Mouse (Mus musculus) midbrain, embryonic 15.5 days (tissue): Measurements from ENCODE around the gene Hmga1b. TPM values are rescaled to one million over a fixed set of nuclear protein-coding genes. Genes with fewer than 3 reads are reported as not detected.
"Not testable (repeated sequence)": the region's sequence is repeated elsewhere in the genome, so short reads cannot be mapped to it uniquely, and the experiment has no call there.

Experiments used
- ATAC-seq: fragments of 200-750 bp; cut with Nextera tagmentation; replicated peaks from 2 replicates; pipeline ENCODE4 v1.8.0; 2017; ENCODE audit warnings: moderate TSS enrichment
- H3K27ac ChIP-seq: fragments of 300-500 bp; sonication (generic); 2 replicates; pipeline ENCODE4 v1.5.1; 2015; ENCODE audit warnings: mild to moderate bottlenecking, inconsistent platforms
- H3K27me3 ChIP-seq: fragments of 300-500 bp; sonication (generic); replicated peaks from 2 replicates; pipeline ENCODE4 v1.6.1; 2015; ENCODE audit warnings: inconsistent platforms
- H3K36me3 ChIP-seq: fragments of 300-500 bp; sonication (generic); replicated peaks from 2 replicates; pipeline ENCODE4 v1.6.1; 2015; ENCODE audit warnings: inconsistent platforms
- H3K4me1 ChIP-seq: fragments of 300-500 bp; sonication (generic); 2 replicates; pipeline ENCODE4 v1.6.1; 2015; ENCODE audit warnings: inconsistent platforms
- H3K4me2 ChIP-seq: fragments of 300-500 bp; sonication (generic); 2 replicates; pipeline ENCODE4 v1.6.1; 2015; ENCODE audit warnings: inconsistent platforms, mild to moderate bottlenecking, moderate library complexity
- H3K4me3 ChIP-seq: fragments of 300-500 bp; sonication (generic); 2 replicates; pipeline ENCODE4 v1.5.1; 2015; ENCODE audit warnings: mild to moderate bottlenecking, inconsistent platforms
- H3K9ac ChIP-seq: fragments of 300-500 bp; sonication (generic); 2 replicates; pipeline ENCODE4 v1.6.1; 2015; ENCODE audit warnings: mild to moderate bottlenecking, inconsistent platforms
- H3K9me3 ChIP-seq: fragments of 300-500 bp; sonication (generic); 2 replicates; pipeline ENCODE4 v1.6.1; 2016; ENCODE audit warnings: inconsistent platforms
- WGBS: fragments of 180-500 bp; shearing (Covaris S2); methylation state at CpG from one replicate; pipeline ENCODE4 v1.1.7; 2015; ENCODE audit warnings: mixed read lengths; 5-methylcytosine and 5-hydroxymethylcytosine counted together
- polyA plus RNA-seq: library from polyadenylated mRNA; unstranded; fragments of >200 nt; fragmentation: Nextera tagmentation; extraction: Ambion mirVana; gene quantifications from 2 replicates; pipeline ENCODE4 v1.2.1, GENCODE M21; 2015

Gene Hmga1b
- polyA plus RNA-seq, 1 experiment from 2014 or later, result 1.7 TPM

DNA sequence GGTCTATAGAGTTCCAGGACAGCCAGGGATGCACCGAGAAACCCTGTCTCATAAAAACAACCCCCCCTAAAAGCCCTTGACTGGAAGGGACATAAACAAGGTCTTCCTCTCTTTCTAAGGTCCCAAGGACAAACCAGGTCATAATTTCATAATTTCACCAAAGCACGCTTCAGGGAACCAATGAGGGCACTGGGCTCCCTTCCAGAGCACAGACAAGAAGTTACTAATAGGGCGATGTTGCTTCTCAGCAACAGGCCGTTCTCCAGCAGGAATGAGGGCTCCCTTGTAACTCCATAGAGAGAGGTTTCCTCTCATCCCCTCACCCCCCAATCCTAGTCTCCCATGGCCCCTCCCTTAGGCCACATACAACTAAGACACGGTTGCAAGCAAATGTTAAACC lies 21.6 kb upstream of the Hmga1b start:
- no peak for ATAC-seq
- WGBS, result 93% methylated on average over 5 of the region's 5 CpGs
- Histone ChIP-seq H3K4me2 (no peak overlapping the region), H3K9ac (no peak overlapping the region), H3K4me3 (no peak overlapping the region), H3K9me3 (no peaks in the 10 kb centered on the region), H3K36me3 (no peaks in the 10 kb centered on the region), H3K4me1 (no peaks in the 10 kb centered on the region), H3K27me3 (no peaks in the 10 kb centered on the region), H3K27ac (no peak overlapping the region)

DNA sequence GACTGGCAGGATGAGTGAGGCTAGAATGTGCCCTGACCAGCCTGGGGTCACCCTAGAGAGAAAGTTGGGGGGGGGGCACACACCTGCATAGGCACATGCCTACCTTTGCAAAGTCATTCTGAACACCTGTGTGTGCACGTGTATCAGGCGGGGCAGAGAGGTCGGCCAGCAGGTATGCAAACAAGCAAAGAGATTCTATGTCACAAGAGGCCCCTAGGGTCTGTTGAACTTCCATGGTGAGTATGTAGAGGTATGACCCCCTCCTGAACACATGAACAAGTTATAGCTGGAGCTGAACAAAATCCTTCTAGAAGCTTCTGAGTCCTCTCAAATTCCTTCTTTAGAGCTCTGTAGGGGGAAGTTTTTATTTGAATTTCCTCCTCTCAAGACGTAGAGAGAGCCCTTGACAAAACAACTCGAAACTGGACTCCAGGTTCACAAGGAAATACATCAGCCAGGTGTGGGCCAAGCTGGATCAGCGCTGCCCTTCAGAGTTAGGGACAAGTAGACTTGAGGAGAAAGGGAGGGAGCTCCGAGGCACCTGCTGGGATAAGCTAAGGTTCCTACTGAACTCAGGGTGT lies 18.4 kb upstream of the Hmga1b start:
- Histone ChIP-seq H3K9ac (no peak overlapping the region), H3K4me3 (no peak overlapping the region), H3K9me3 (no peaks in the 10 kb centered on the region), H3K27me3 (no peaks in the 10 kb centered on the region), H3K4me1 (no peaks in the 10 kb centered on the region), H3K4me2 (no peak overlapping the region), H3K27ac (no peak overlapping the region), H3K36me3 (no peaks in the 10 kb centered on the region)
- whole genome bisulfite sequencing, result 74% methylated on average over 7 of the region's 7 CpGs
- ATAC-seq, result no peak

DNA sequence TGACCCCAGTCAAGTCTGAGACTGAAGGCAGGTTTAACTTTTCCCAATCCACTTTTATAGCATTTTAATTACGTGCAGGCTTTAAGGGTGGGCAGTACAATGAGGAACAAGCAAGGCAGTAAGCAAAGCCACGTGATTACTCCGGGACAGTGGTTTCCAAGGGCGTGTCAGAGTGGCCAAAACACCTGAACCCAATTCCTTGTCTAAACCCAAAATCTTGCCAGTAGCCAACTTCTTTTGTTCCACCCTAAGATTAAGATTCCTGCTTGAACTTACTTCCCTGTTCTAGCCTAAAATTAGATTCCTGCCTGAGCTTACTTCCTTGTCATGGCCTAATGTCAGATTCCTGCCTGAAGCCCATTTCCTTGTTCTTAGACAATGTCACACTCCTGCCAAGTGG lies 14.6 kb upstream of the Hmga1b start:
- Histone ChIP-seq H3K27me3 (no peaks in the 10 kb centered on the region), H3K4me3 (no peak overlapping the region), H3K36me3 (no peaks in the 10 kb centered on the region), H3K27ac (no peak overlapping the region), H3K4me1 (no peaks in the 10 kb centered on the region), H3K9me3 (no peaks in the 10 kb centered on the region), H3K9ac (no peak overlapping the region), H3K4me2 (no peak overlapping the region)
- WGBS, result 80% methylated on average over 4 of the region's 4 CpGs
- no peak for ATAC-seq

DNA sequence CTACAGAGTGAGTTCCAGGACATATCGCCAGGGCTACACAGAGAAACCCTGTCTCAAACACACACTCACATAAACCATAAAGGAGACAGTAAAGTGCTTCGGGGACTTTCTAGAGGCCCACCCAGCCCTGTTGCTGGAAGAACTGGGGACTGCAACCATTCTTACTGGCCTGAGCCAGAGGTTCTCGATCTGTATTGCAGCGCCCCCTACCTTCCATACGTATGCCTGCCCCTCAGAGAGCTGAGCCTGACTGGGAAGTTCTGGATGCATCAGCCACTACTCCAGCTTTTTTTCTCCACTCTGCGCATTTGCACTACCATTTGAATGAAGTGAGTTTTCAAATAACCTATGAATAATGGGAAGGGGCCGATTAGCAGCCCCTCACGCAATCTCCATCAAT lies 13.2 kb upstream of the Hmga1b start:
- no peaks in the 10 kb centered on the region for H3K9me3 ChIP-seq
- no peak overlapping the region for H3K4me2 ChIP-seq
- no peaks in the 10 kb centered on the region for H3K4me1 ChIP-seq
- H3K9ac ChIP-seq, result no peak overlapping the region
- no peaks in the 10 kb centered on the region for H3K36me3 ChIP-seq
- WGBS, result 60% methylated on average over 8 of the region's 8 CpGs
- no peaks in the 10 kb centered on the region for H3K27me3 ChIP-seq
- ATAC-seq, result no peak
- no peak overlapping the region for H3K4me3 ChIP-seq
- no peak overlapping the region for H3K27ac ChIP-seq

DNA sequence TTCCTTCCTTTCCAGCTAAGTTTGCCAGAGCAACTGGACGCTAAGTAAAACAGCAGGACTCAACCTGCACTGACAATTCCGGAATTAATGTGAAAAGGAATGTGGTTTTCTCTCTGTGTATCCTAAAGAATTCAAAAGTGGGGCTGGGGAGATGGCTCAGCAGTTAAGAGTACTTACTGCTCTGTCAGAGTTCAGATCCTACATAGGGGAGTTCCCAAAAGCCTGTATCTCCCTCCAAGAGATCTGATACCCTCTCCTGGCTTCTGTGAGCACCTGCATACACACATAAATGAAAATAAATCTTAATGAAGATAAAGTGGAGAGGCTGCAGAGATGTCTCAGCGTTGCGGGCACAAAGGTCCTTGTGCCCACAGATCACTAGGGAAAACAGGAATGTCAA lies 11.0 kb upstream of the Hmga1b start:
- Histone ChIP-seq H3K27me3 (no peaks in the 10 kb centered on the region), H3K36me3 (no peaks in the 10 kb centered on the region), H3K4me2 (no peak overlapping the region), H3K9me3 (no peaks in the 10 kb centered on the region), H3K4me3 (no peak overlapping the region), H3K27ac (no peak overlapping the region), H3K4me1 (no peaks in the 10 kb centered on the region), H3K9ac (no peak overlapping the region)
- no peak for ATAC-seq
- WGBS, result 73% methylated on average over 4 of the region's 4 CpGs

DNA sequence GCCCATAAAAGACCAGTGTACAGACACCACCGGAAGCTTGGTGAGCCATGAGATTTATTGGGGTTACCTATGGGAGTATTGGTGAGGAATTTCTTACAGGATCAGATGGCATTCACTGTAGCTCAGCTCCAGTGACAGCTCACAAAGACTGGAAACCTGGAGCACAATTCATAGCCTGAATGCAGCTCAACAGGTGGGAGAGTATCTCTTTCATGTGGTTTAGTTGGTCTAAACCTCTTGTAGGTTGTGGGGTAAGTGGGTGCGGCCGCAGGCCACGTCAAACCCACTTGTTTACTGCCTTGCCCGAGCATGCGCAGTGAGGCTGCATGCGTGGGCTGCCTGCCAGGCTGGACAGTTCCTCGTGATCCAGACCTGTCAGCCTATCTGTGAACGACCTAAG lies 2.4 kb upstream of the Hmga1b start:
- Histone ChIP-seq H3K4me2 (no peak overlapping the region), H3K4me1 (no peaks in the 10 kb centered on the region), H3K9me3 (no peaks in the 10 kb centered on the region), H3K9ac (no peak overlapping the region), H3K4me3 (no peak overlapping the region), H3K27me3 (no peaks in the 10 kb centered on the region; the same call in 1 of the 2 replicates), H3K36me3 (no peaks in the 10 kb centered on the region), H3K27ac (no peak overlapping the region)
- WGBS, result 94% methylated on average over 9 of the region's 9 CpGs
- ATAC-seq, result no peak

DNA sequence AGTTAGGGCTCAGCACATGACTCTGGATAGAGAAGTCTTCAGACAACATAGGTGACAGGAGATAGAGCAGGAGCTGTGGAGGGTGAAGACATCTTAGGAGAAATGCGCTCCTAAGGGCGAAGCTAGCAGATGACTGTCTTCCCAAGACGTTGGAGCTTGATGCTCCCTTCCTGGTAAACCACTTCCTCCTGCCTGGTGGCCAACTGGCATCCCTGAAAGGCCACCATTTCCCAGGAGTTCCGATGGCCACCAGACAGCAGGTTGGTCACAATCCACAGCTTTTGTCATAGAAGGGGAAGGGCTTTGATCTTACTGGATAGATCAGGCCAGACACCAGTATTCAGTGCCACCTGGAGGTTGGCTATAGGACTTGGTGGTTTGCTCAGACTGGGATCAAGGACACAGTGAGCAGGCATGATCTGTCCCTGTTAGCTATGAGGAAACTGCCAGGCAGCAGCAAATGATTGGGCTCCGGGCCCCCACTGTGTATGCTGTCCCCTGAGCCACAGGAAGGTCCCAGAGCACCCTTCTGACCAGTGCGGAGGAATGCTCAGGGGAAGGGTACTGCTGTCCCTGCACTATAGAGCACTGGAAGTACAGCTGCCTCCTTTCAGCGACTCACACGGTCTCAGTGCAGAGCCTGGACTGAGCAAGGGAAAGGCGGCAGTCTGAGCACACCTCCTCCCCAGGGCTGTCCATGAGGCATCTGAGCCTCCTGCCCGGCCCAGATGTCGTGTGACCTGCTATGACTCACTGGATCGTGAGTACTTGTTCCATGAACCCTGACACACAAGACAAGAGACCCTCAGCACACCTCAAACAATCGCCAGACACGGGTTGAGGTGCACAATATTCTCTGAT lies 553 bp upstream of the Hmga1b start:
- Histone ChIP-seq H3K4me1 (no peaks in the 10 kb centered on the region), H3K4me2 (no peak overlapping the region), H3K4me3 (no peak overlapping the region), H3K9ac (no peak overlapping the region), H3K9me3 (no peaks in the 10 kb centered on the region), H3K27me3 (no peaks in the 10 kb centered on the region; the same call in 1 of the 2 replicates), H3K27ac (no peak overlapping the region), H3K36me3 (no peaks in the 10 kb centered on the region)
- 70% methylated on average over 14 of the region's 14 CpGs for WGBS
- no peak for ATAC-seq

DNA sequence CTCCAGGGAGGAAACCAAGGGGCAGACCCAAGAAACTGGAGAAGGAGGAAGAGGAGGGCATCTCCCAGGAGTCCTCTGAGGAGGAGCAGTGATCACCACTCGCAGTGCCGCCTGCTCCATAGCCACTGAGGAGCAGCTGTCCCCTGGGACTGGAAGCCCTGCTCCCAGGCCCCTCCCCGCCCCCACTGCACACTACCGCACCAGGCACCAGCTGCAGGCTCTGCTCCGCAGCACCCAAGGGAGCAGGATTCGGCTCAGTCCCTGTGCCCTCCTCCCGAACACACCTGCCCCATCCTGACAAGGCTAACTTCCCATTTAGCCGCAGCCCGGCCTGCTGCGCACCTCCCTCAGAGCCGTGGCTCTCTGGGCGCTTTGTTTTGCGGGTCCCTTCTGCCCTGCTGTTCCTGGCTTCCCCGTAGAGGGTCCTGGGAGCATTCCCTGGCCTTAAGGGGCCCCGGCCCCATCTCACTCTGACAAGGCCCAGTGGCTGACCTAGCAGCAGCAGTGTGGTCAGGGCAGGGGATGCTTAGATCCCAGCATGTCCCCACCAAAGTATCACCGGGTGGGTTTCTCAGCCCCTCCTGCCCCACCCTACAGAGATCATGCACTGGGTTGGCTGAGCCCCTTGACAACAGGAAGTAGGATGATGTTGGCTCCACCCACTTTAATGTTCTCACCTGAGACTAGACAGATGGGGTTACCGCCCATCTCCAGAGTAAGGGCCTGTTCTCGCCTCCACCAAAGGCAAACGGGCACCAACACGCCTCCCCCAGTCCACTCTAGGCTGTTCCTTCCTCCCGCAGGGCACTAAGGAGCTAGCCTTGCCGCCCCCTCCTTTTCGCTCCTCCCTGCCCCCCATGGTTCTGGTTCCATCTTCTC lies 766 bp downstream of the Hmga1b start:
- H3K4me3 ChIP-seq, H3K4me2 ChIP-seq, H3K4me1 ChIP-seq, H3K27ac ChIP-seq, H3K9ac ChIP-seq, H3K36me3 ChIP-seq, H3K9me3 ChIP-seq, H3K27me3 ChIP-seq: not testable (repeated sequence)
- 7% methylated on average over 6 of the region's 23 CpGs for whole genome bisulfite sequencing
- peak; percentile 48; the same call in 1 of the 2 replicates for ATAC-seq

DNA sequence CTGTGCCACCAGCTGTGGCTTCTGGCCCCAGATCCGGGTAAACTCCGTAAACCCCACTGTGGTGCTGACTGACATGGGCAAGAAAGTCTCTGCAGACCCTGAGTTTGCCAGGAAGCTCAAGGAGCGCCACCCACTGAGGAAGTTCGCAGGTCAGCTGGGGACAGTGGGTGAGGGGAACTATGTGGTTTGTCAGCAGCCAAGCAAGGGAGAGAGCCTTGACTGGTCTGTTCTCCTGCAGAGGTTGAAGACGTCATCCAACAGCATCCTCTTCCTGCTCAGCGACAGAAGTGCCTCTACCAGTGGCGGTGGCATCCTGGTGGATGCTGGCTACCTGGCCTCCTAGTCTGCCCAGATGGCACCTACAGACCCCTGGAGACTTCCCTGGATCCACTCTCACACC lies 4.4 kb downstream of the Hmga1b start:
- not testable (repeated sequence) for H3K9ac ChIP-seq, H3K27ac ChIP-seq, H3K9me3 ChIP-seq, H3K4me3 ChIP-seq, H3K27me3 ChIP-seq, H3K4me2 ChIP-seq, H3K36me3 ChIP-seq, ATAC-seq, H3K4me1 ChIP-seq
- WGBS, result 79% methylated on average over 5 of the region's 7 CpGs

DNA sequence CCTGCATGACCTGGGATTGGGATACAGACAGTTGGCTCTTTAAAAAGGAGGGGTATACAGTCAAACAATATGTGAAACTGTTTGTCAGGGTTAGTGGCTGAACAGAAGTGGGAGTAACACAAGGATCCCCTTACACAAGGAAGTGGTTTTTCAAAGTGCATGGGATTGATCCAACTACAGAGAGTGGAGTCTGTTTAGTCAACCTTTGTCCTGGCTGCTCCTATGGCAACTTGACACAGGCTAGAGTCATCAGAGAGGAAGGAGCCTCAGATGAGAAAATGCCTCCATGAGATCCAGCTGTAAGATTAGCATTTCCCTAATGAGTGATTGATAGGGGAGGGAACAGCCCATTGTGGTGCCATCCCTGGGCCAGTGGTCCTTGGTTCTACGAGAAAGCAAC lies 5.6 kb downstream of the Hmga1b start:
- WGBS, result 63% methylated on average over 1 of the region's 1 CpGs

DNA sequence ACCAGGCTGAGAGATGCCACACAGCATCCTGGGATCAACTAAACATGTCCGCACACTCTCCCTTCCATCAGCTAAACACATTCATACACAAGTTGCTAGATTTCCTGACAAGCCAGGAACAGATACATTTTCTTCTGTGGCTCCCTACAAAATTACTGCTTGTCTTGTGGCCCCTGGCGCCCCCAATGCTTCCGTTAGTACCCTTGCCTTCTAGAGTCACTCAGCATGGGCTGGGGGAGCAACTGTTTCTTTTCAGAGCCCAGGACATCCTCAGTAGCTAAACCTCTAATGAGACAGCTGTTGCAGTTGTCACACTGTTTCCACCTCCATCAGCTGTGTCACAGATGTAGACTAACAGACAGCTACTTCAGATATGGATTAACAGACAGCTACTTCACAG lies 10.2 kb downstream of the Hmga1b start:
- Histone ChIP-seq H3K36me3 (no peaks in the 10 kb centered on the region), H3K4me2 (no peak overlapping the region), H3K4me1 (0 out of 2 replicates have a peak, but pooled peaks cover 7% of the 10 kb centered on the region), H3K9ac (no peak overlapping the region), H3K27ac (no peak overlapping the region), H3K27me3 (no peaks in the 10 kb centered on the region), H3K4me3 (no peak overlapping the region), H3K9me3 (no peaks in the 10 kb centered on the region)
- ATAC-seq, result no peak
- 82% methylated on average over 3 of the region's 3 CpGs for WGBS

More for the DNA sequence above, 5.6 kb downstream of the Hmga1b start:
- no peak for ATAC-seq
- H3K27me3 ChIP-seq, result no peaks in the 10 kb centered on the region
- H3K9ac ChIP-seq, result no peak overlapping the region
- no peaks in the 10 kb centered on the region for H3K9me3 ChIP-seq
- H3K36me3 ChIP-seq, result no peaks in the 10 kb centered on the region
- no peak overlapping the region for H3K4me2 ChIP-seq
- H3K27ac ChIP-seq, result no peak overlapping the region
- H3K4me1 ChIP-seq, result no peaks in the 10 kb centered on the region
- no peak overlapping the region for H3K4me3 ChIP-seq

DNA sequence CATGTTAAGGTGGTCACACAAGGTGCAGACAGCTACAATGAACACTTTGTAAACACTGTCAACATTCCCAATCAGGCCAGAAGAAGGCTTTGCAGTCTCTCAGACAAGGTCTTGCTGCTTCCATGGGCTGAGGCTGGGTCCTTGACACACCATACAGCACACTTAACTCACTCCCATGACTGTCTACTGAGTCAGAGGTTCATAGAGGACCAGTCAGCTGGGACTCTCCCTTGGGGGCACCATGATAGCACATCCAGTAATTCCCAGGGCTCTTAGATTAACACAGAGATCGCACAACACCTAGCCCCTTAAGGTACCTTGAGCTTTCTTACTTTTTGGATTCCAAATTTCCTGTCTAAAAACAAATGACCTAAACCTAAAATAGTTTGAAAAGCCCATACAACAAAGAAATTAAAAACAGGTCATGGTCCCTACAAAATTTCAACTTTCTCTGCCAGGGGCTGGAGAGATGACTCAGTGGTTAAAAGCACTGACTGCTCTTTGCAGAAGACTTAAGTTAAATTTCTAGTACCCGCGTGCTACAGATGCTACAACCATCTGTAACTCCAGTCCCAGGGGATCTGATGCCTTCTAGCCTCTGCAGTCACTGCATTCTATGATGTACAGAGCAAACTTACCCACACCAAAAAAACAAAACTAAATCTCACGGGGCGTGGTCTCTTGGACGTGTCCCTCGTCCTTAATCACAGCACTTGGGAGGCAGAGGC lies 11.0 kb downstream of the Hmga1b start:
- Histone ChIP-seq H3K27ac (no peak overlapping the region), H3K4me1 (0 out of 2 replicates have a peak, but pooled peaks cover 7% of the 10 kb centered on the region), H3K4me2 (no peak overlapping the region), H3K9ac (no peak overlapping the region), H3K4me3 (no peak overlapping the region), H3K9me3 (no peaks in the 10 kb centered on the region), H3K27me3 (no peaks in the 10 kb centered on the region), H3K36me3 (no peaks in the 10 kb centered on the region)
- no peak for ATAC-seq
- WGBS, result 88% methylated on average over 7 of the region's 7 CpGs
